Mouse (Mus musculus) heart, embryonic 14.5 days (tissue): Measurements from ENCODE around the gene Rexo5. TPM values are rescaled to one million over a fixed set of nuclear protein-coding genes. Genes with fewer than 3 reads are reported as not detected.

ENCODE experiments used
- ATAC-seq: fragments of 200-750 bp; cut with Nextera tagmentation; 2 replicates; pipeline ENCODE4 v1.8.0; 2017; ENCODE audit warnings: low read depth, moderate TSS enrichment; ENCODE audit not compliant: insufficient number of reproducible peaks, insufficient read depth, low FRiP score
- H3K27ac ChIP-seq, 2 experiments: fragments of 200-500 bp in 1 of 2; fragments of 300-500 bp in 1 of 2; sonication (generic) in 1 of 2; replicated peaks in 1 of 2; 2 replicates each; pipeline ENCODE4 v1.5.1; 2012 to 2014; ENCODE audit warnings: low read depth in 2 of 2, low read length in 2 of 2, control low read depth in 1 of 2, mild to moderate bottlenecking in 1 of 2, mixed read lengths in 1 of 2; ENCODE audit not compliant: control insufficient read depth in 1 of 2, insufficient read depth in 1 of 2
- H3K27me3 ChIP-seq: fragments of 300-500 bp; sonication (generic); 2 replicates; pipeline ENCODE4 v1.6.1; 2014; ENCODE audit warnings: mild to moderate bottlenecking, low read length, control low read depth; ENCODE audit not compliant: control insufficient read depth, insufficient read depth
- H3K36me3 ChIP-seq: fragments of 300-500 bp; sonication (generic); 2 replicates; pipeline ENCODE4 v1.6.1; 2014; ENCODE audit warnings: mild to moderate bottlenecking, control low read depth, low read length, mixed read lengths; ENCODE audit not compliant: control insufficient read depth, insufficient read depth
- H3K4me1 ChIP-seq, 2 experiments: fragments of 200-500 bp in 1 of 2; fragments of 300-500 bp in 1 of 2; sonication (generic) in 1 of 2; 2 replicates each; pipeline ENCODE4 v1.6.1; 2012 to 2014; ENCODE audit warnings: low read length in 2 of 2, control low read depth in 1 of 2, mixed read lengths in 1 of 2; ENCODE audit not compliant: control insufficient read depth in 2 of 2, insufficient read depth in 2 of 2
- H3K4me2 ChIP-seq: fragments of 300-500 bp; sonication (generic); 2 replicates; pipeline ENCODE4 v1.6.1; 2014; ENCODE audit warnings: mild to moderate bottlenecking, low read length
- H3K4me3 ChIP-seq, 2 experiments: fragments of 200-500 bp in 1 of 2; fragments of 300-500 bp in 1 of 2; sonication (generic) in 1 of 2; 2 replicates each; pipeline ENCODE4 v1.5.1; 2012 to 2014; ENCODE audit warnings: low read length in 2 of 2, mild to moderate bottlenecking in 2 of 2, control low read depth in 1 of 2, low read depth in 1 of 2, moderate library complexity in 1 of 2; ENCODE audit not compliant: control insufficient read depth in 1 of 2, insufficient read depth in 1 of 2
- H3K9ac ChIP-seq: fragments of 300-500 bp; sonication (generic); 2 replicates; pipeline ENCODE4 v1.6.1; 2014; ENCODE audit warnings: mild to moderate bottlenecking, low read length
- H3K9me3 ChIP-seq: fragments of 300-500 bp; sonication (generic); 2 replicates; pipeline ENCODE4 v1.6.1; 2016; ENCODE audit warnings: low read length, control low read depth; ENCODE audit not compliant: control insufficient read depth
- WGBS: fragments of 180-500 bp; shearing (Covaris S2); extraction: QIAGEN DNeasy Blood & Tissue Kit; methylation state at CpG from one replicate; pipeline ENCODE4 v1.1.7; 2014; 5-methylcytosine and 5-hydroxymethylcytosine counted together
- polyA plus RNA-seq: library from polyadenylated mRNA; unstranded; fragments of >200 nt; fragmentation: Nextera tagmentation; extraction: Ambion mirVana; gene quantifications from 2 replicates; pipeline ENCODE4 v1.2.1, GENCODE M21; 2014

The Rexo5 gene
- polyA plus RNA-seq, 1 experiment from 2014 or later: 16.4 TPM

DNA sequence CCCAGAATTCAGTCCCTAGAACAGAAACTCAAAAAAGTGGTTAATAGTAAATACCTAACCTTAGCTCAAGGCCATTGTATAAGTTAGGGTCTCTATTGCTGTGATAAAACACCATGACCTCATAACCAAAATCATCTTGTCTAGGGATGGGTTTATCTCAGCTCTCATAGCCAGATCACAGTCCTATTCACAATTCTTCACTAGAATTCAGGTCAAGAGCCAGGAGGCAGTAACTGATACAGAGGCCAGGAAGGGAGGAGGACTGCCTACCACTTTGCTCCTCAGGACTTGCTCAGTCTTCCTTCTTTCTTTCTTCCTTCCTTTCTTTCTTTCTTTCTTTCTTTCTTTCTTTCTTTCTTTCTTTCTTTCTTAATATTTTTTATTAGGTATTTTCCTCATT lies 1.5 kb downstream of the Rexo5 start:
- H3K36me3 ChIP-seq: peaks cover 13% of the 10 kb centered on the region
- ATAC-seq: no peak
- peak overlapping the region in 1 of 2 experiments; percentile 81; a peak in 1 of 4 replicates for H3K4me3 ChIP-seq
- H3K27me3 ChIP-seq: no peaks in the 10 kb centered on the region
- peak overlapping the region; percentile 51; the same call in 1 of the 2 replicates for H3K9ac ChIP-seq
- peak overlapping the region; percentile 82 for H3K4me2 ChIP-seq
- H3K4me1 ChIP-seq: peaks cover 0 to 11% of the 10 kb centered on the region in 2 experiments; a peak in 1 of 4 replicates
- no peaks in the 10 kb centered on the region for H3K9me3 ChIP-seq
- H3K27ac ChIP-seq: no peak overlapping the region

DNA sequence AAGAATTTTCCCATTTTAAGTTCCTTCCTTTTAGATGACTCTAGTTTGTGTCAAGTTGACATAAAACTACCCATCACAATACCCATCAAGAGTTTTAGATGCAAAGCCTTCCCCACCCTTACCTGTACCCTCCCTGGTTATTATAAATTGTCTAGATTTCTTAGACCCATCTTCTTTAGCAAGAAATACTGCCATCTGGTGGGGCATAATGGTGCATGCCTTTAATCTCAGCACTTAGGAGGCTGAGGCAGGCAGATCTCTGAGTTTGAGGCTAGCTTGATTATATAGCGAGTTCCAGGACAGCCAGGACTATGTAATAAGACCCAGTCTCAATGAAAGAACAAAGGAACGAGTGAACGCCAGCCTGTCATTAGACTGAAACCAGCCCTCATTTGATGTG lies 6.7 kb downstream of the Rexo5 start:
- H3K27ac ChIP-seq: no peak overlapping the region
- H3K9me3 ChIP-seq: no peaks in the 10 kb centered on the region
- H3K4me3 ChIP-seq: no peak overlapping the region
- H3K27me3 ChIP-seq: no peaks in the 10 kb centered on the region
- no peaks in the 10 kb centered on the region for H3K4me1 ChIP-seq
- WGBS: 95% methylated on average over 3 of the region's 3 CpGs
- H3K4me2 ChIP-seq: no peak overlapping the region
- no peak for ATAC-seq
- H3K9ac ChIP-seq: no peak overlapping the region
- H3K36me3 ChIP-seq: peaks cover 14% of the 10 kb centered on the region

DNA sequence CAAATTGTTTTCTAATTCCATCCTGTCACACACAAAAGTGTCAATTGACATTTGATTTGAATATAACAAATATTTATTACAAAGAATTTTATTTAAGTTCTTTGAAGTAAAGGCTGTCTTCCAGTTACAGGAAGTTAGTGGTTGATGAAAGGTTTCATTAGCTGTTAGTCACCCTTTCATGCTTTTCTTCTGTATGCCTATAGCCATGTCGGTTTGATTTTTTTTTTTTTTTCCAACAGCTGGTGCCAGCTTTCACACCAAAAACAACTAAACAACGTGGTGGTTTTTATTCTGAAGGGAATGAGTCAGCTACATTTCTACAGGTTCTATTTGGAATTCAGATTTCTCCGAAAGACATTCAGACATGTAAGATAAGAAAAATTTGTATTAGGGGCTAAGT lies 7.2 kb downstream of the Rexo5 start:
- Histone ChIP-seq H3K27ac (no peak overlapping the region), H3K4me2 (no peak overlapping the region), H3K4me3 (no peak overlapping the region), H3K4me1 (no peaks in the 10 kb centered on the region), H3K36me3 (peaks cover 19% of the 10 kb centered on the region), H3K9ac (no peak overlapping the region), H3K27me3 (no peaks in the 10 kb centered on the region), H3K9me3 (no peaks in the 10 kb centered on the region)
- 82% methylated on average over 3 of the region's 3 CpGs for WGBS
- ATAC-seq: no peak

DNA sequence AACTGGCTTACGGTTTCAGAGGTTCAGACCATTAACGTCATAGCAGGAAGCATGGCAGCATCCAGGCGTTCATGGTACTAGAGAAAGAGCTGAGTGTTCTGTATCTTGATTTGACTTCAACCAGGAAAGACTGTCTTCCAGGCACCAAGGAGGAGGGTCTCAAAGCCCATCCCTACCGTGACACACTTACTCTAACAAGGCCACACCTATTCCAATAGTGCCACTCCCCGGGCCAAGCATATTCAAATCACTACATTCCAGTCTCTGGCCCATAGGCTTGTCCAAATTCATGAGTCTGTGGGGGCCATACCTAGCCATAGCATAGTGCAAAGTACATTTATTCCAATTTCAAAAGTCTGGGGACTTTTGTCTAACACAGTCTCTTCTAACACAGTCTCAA lies 13.6 kb downstream of the Rexo5 start:
- no peak for ATAC-seq
- 88% methylated on average over 5 of the region's 5 CpGs for WGBS
- H3K4me1 ChIP-seq: no peaks in the 10 kb centered on the region
- H3K4me3 ChIP-seq: no peak overlapping the region
- H3K27ac ChIP-seq: no peak overlapping the region
- H3K9me3 ChIP-seq: no peaks in the 10 kb centered on the region
- H3K9ac ChIP-seq: no peak overlapping the region
- H3K4me2 ChIP-seq: no peak overlapping the region
- no peaks in the 10 kb centered on the region for H3K27me3 ChIP-seq
- H3K36me3 ChIP-seq: peaks cover 58% of the 10 kb centered on the region

DNA sequence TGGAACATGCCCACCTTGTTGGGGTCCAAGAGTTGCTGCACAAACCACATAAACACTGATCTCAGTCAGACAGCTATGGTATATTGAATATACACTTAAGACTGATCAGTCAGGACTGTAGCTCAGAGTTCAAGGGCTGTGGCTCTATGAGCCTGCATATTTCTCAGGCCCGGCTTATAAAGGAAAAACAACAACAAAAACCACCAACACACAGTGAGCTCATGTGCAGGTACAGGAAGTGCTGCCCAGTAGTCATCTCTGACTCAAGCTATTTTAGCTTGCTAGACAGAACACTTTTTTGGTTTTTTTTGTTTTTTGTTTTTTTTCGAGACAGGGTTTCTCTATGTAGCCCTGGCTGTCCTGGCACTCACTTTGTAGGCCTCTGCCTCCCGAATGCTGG lies 14.9 kb downstream of the Rexo5 start:
- Histone ChIP-seq H3K27ac (no peak overlapping the region), H3K4me1 (no peaks in the 10 kb centered on the region), H3K9ac (no peak overlapping the region), H3K4me3 (no peak overlapping the region), H3K9me3 (no peaks in the 10 kb centered on the region), H3K36me3 (peaks cover 69% of the 10 kb centered on the region), H3K4me2 (no peak overlapping the region), H3K27me3 (no peaks in the 10 kb centered on the region)
- 93% methylated on average over 3 of the region's 3 CpGs for WGBS
- no peak for ATAC-seq

DNA sequence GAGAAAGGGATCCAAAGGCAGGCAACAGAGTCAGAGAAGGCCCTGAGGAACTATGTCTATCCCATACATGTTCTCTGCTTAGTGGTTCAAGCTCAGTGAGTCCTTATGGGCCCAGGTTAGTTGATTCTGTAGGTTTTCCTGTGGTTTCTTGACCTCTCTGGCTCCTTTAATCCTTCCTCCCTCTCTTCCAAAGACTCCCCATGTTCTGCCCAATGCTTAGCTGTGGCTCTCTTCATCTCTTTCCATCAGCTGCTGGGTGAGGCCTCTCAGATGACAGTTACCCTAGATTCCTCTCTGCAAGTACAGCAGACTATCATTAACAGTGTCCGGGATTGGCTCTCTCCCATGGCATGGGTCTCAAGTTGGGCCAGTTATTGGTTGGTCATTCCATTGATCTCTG lies 41.6 kb downstream of the Rexo5 start:
- 96% methylated on average over 1 of the region's 1 CpGs for WGBS
- H3K27ac ChIP-seq: no peak overlapping the region
- H3K9ac ChIP-seq: no peak overlapping the region
- no peak overlapping the region for H3K4me3 ChIP-seq
- no peaks in the 10 kb centered on the region for H3K27me3 ChIP-seq
- H3K9me3 ChIP-seq: no peaks in the 10 kb centered on the region
- no peaks in the 10 kb centered on the region for H3K4me1 ChIP-seq
- no peak for ATAC-seq
- H3K36me3 ChIP-seq: peaks cover 25% of the 10 kb centered on the region; the same call in 1 of the 2 replicates
- no peak overlapping the region for H3K4me2 ChIP-seq

DNA sequence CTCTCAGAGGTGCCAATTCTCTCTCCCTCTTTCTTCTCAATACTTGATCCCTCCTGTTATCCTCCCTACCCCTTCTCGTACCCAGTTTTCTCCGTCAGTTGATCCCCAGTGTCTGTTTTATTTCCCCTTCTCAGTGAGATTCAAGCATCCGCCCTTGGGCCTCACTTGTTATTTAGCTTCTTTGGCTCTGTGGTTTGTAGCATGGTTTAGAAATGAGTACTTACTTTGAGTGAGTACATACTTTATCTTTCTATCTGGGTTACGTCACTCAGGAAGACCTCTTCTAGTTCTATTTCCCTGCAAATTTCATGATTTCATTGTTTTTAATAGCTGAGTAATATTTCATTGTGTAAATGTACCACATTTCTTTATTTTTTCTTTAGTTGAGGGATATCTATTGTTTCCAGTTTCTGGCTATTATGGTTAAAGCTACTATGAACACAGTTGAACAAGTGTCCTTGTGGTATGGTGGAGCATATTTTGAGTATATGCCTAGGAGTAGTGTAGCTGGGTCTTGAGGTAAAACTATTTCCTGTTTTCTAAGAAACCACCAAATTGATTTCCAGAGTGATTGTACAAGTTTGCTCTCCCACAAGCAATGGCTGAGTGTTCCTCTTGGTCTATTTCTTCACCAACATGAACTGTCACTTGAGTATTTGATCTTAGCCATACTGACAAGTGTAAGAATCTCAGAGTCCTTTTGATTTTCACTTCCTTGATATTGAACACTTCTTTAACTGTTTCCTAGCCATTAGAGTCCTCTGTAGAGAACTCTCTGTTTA lies 42.4 kb downstream of the Rexo5 start:
- no peak for ATAC-seq
- H3K27ac ChIP-seq: no peak overlapping the region
- no peaks in the 10 kb centered on the region for H3K27me3 ChIP-seq
- no peaks in the 10 kb centered on the region for H3K4me1 ChIP-seq
- peaks cover 25% of the 10 kb centered on the region; the same call in 1 of the 2 replicates for H3K36me3 ChIP-seq
- H3K4me2 ChIP-seq: no peak overlapping the region
- no peak overlapping the region for H3K9ac ChIP-seq
- no peaks in the 10 kb centered on the region for H3K9me3 ChIP-seq
- H3K4me3 ChIP-seq: no peak overlapping the region
- WGBS: 89% methylated on average over 4 of the region's 4 CpGs
